Mouse (Mus musculus): ENCODE results near the gene Cd247. TPM values are rescaled to one million over a fixed set of nuclear protein-coding genes. Genes with fewer than 3 reads are reported as not detected.
"Not testable (repeated sequence)": the region's sequence is repeated elsewhere in the genome, so short reads cannot be mapped to it uniquely, and the experiment has no call there.

The Cd247 gene
- polyA plus RNA-seq (2012; rRNA removed) = 0.79 and 1.0 TPM in 2 replicates

GRCm38 (mm10) chr1:165788511-165788910, at the start of gene Cd247:
TSS of gene Cd247 (plus strand) at chr1:165788681.
- DNase-seq (ENCODE audit: low read depth) = no peak
- TF ChIP-seq POLR2A (IDR thresholded peaks at IDR 0.05; ENCODE audit: borderline replicate concordance, extremely low read depth, insufficient read depth, insufficient read length, poor library complexity, severe bottlenecking) (no peak), CTCF (IDR thresholded peaks at IDR 0.05; ENCODE audit: borderline replicate concordance, extremely low read depth, insufficient read depth, insufficient read length) (no peak)

GRCm38 (mm10) chr1:165738985-165739384, 49.5 kb upstream of the Cd247 start:
- DNase-seq (ENCODE audit: low read depth) = no peak
- TF ChIP-seq CTCF (IDR thresholded peaks at IDR 0.05; ENCODE audit: borderline replicate concordance, extremely low read depth, insufficient read depth, insufficient read length) = no peak
- TF ChIP-seq POLR2A (IDR thresholded peaks at IDR 0.05; ENCODE audit: borderline replicate concordance, extremely low read depth, insufficient read depth, insufficient read length, poor library complexity, severe bottlenecking) = no peak

- DNase-seq (ENCODE audit: low read depth) = no peak
Measured at GRCm38 (mm10) chr1:165741989-165742388, 46.5 kb upstream of the Cd247 start.

GRCm38 (mm10) chr1:165748053-165748452, 40.4 kb upstream of the Cd247 start:
- no peak for DNase-seq (ENCODE audit: low read depth)
- TF ChIP-seq CTCF (IDR thresholded peaks at IDR 0.05; ENCODE audit: borderline replicate concordance, extremely low read depth, insufficient read depth, insufficient read length) = no peak
- TF ChIP-seq POLR2A (IDR thresholded peaks at IDR 0.05; ENCODE audit: borderline replicate concordance, extremely low read depth, insufficient read depth, insufficient read length, poor library complexity, severe bottlenecking) = no peak

More at GRCm38 (mm10) chr1:165741989-165742388, 46.5 kb upstream of the Cd247 start:
- TF ChIP-seq CTCF (IDR thresholded peaks at IDR 0.05; ENCODE audit: borderline replicate concordance, extremely low read depth, insufficient read depth, insufficient read length) = no peak

GRCm38 (mm10) chr1:165751142-165751541, 37.3 kb upstream of the Cd247 start:
- no peak for DNase-seq (ENCODE audit: low read depth)
- TF ChIP-seq CTCF (IDR thresholded peaks at IDR 0.05; ENCODE audit: borderline replicate concordance, extremely low read depth, insufficient read depth, insufficient read length) = no peak
- no peak for TF ChIP-seq POLR2A (IDR thresholded peaks at IDR 0.05; ENCODE audit: borderline replicate concordance, extremely low read depth, insufficient read depth, insufficient read length, poor library complexity, severe bottlenecking)

- DNase-seq (ENCODE audit: low read depth) = no peak
- no peak for TF ChIP-seq POLR2A (IDR thresholded peaks at IDR 0.05; ENCODE audit: borderline replicate concordance, extremely low read depth, insufficient read depth, insufficient read length, poor library complexity, severe bottlenecking)
- TF ChIP-seq CTCF (IDR thresholded peaks at IDR 0.05; ENCODE audit: borderline replicate concordance, extremely low read depth, insufficient read depth, insufficient read length) = no peak
Measured at GRCm38 (mm10) chr1:165751838-165752237, 36.6 kb upstream of the Cd247 start.

- DNase-seq (ENCODE audit: low read depth) = no peak
- TF ChIP-seq POLR2A (IDR thresholded peaks at IDR 0.05; ENCODE audit: borderline replicate concordance, extremely low read depth, insufficient read depth, insufficient read length, poor library complexity, severe bottlenecking) (no peak), CTCF (IDR thresholded peaks at IDR 0.05; ENCODE audit: borderline replicate concordance, extremely low read depth, insufficient read depth, insufficient read length) (no peak)
Measured at GRCm38 (mm10) chr1:165754205-165754604, 34.3 kb upstream of the Cd247 start.

- DNase-seq (ENCODE audit: low read depth) = no peak
- TF ChIP-seq CTCF (IDR thresholded peaks at IDR 0.05; ENCODE audit: borderline replicate concordance, extremely low read depth, insufficient read depth, insufficient read length) (no peak), POLR2A (IDR thresholded peaks at IDR 0.05; ENCODE audit: borderline replicate concordance, extremely low read depth, insufficient read depth, insufficient read length, poor library complexity, severe bottlenecking) (no peak)
Measured at GRCm38 (mm10) chr1:165755194-165755593, 33.3 kb upstream of the Cd247 start.

GRCm38 (mm10) chr1:165761522-165762305, 26.8 kb upstream of the Cd247 start:
- TF ChIP-seq CTCF (IDR thresholded peaks at IDR 0.05; ENCODE audit: borderline replicate concordance, extremely low read depth, insufficient read depth, insufficient read length) = no peak
- TF ChIP-seq POLR2A (IDR thresholded peaks at IDR 0.05; ENCODE audit: borderline replicate concordance, extremely low read depth, insufficient read depth, insufficient read length, poor library complexity, severe bottlenecking) = no peak
- no peak for DNase-seq (ENCODE audit: low read depth)

GRCm38 (mm10) chr1:165762498-165762897, 26.0 kb upstream of the Cd247 start:
- DNase-seq (ENCODE audit: low read depth) = not testable (repeated sequence)

- TF ChIP-seq CTCF (IDR thresholded peaks at IDR 0.05; ENCODE audit: borderline replicate concordance, extremely low read depth, insufficient read depth, insufficient read length) (no peak), POLR2A (IDR thresholded peaks at IDR 0.05; ENCODE audit: borderline replicate concordance, extremely low read depth, insufficient read depth, insufficient read length, poor library complexity, severe bottlenecking) (no peak)
- DNase-seq (ENCODE audit: low read depth) = no peak
Measured at GRCm38 (mm10) chr1:165762914-165763634, 25.4 kb upstream of the Cd247 start.
